Mouse (Mus musculus) stomach, postnatal 0 days (tissue): Measurements from ENCODE around the gene Eml6.

Source experiments
- CTCF ChIP-seq: IDR thresholded peaks from 2 replicates; pipeline ENCODE4 v1.5.1; 2016; ENCODE audit warnings: antibody characterized with exemption, low read depth, mild to moderate bottlenecking, moderate library complexity
- EP300 ChIP-seq: optimal IDR thresholded peaks from 2 replicates; pipeline ENCODE3; 2016; ENCODE audit warnings: antibody characterized with exemption

GRCm38 (mm10) chr11:29808173-29808980, 217.5 kb downstream of the Eml6 start:
- TF ChIP-seq CTCF (no peak), EP300 (no peak)
